Mouse (Mus musculus): ENCODE results near the gene Gfm2. TPM values are rescaled to one million over a fixed set of nuclear protein-coding genes. Genes with fewer than 3 reads are reported as not detected.

Gene Gfm2
- total RNA-seq, 1 experiment: 70.6 TPM

GRCm38 (mm10) chr13:97199123-97199522 is 61.4 kb downstream of the Gfm2 start:
- H3K27ac ChIP-seq (ENCODE audit: insufficient read depth, low read depth, low read length, poor library complexity, severe bottlenecking): no peak overlapping the region
- H3K36me3 ChIP-seq (ENCODE audit: control insufficient read depth, insufficient read depth, low read length, poor library complexity, severe bottlenecking): no peaks in the 10 kb centered on the region
- peaks cover under 1 to 16% of the 10 kb centered on the region in 2 experiments; a peak in 3 of 4 replicates for H3K4me1 ChIP-seq (ENCODE audit: control insufficient read depth in 2 of 2, insufficient read depth in 2 of 2, low read length in 2 of 2, poor library complexity in 1 of 2)
- no peak overlapping the region for H3K4me3 ChIP-seq (ENCODE audit: insufficient read depth in 1 of 2, low read depth in 1 of 2, low read length in 2 of 2, poor library complexity in 1 of 2, severe bottlenecking in 1 of 2)
- DNase-seq (ENCODE audit: low read depth, low spot score): no peak
- H3K9me3 ChIP-seq (ENCODE audit: control insufficient read depth, insufficient read depth, low read depth, low read length): no peaks in the 10 kb centered on the region
- H3K9ac ChIP-seq (ENCODE audit: insufficient read depth, low read depth, low read length, poor library complexity, severe bottlenecking): no peak overlapping the region
- no peak for TF ChIP-seq CHD2 (IDR thresholded peaks at IDR 0.05; ENCODE audit: low read depth, low read length)
- in situ Hi-C loops (cut with MboI; ENCODE audit: low sequenced_read_pairs in 2 of 2, unreplicated experiment in 2 of 2): no loop called here

DNA sequence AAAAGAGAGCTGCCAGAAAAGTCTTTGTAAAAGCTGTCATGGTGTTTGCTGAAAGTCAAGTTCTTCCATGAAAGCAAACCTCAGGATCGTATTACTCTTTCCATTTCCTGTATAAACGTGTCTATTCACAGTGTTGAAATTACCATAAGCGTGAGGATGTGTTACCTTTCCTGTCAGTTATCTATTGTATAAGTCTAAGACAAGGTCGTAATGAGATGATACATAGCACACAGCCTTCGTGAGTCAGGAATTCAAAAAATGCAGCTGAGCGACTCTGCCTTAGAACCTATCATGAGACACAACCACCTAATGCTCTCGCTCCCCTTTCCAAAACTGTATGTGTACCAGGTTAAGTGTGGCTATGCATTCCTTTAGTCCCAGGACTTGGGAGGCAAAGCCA is 63.3 kb downstream of the Gfm2 start:
- Histone ChIP-seq H3K9ac (ENCODE audit: insufficient read depth, low read depth, low read length, poor library complexity, severe bottlenecking) (no peak overlapping the region), H3K9me3 (ENCODE audit: control insufficient read depth, insufficient read depth, low read depth, low read length) (no peaks in the 10 kb centered on the region), H3K4me3 (ENCODE audit: insufficient read depth in 1 of 2, low read depth in 1 of 2, low read length in 2 of 2, poor library complexity in 1 of 2, severe bottlenecking in 1 of 2) (no peak overlapping the region), H3K36me3 (ENCODE audit: control insufficient read depth, insufficient read depth, low read length, poor library complexity, severe bottlenecking) (no peaks in the 10 kb centered on the region), H3K4me1 (ENCODE audit: control insufficient read depth in 2 of 2, insufficient read depth in 2 of 2, low read length in 2 of 2, poor library complexity in 1 of 2) (peaks cover 2 to 14% of the 10 kb centered on the region in 2 experiments; a peak in 3 of 4 replicates), H3K27ac (ENCODE audit: insufficient read depth, low read depth, low read length, poor library complexity, severe bottlenecking) (no peak overlapping the region)
- in situ Hi-C loops (cut with MboI; ENCODE audit: low sequenced_read_pairs in 2 of 2, unreplicated experiment in 2 of 2): no loop called here
- TF ChIP-seq MAFK (IDR thresholded peaks at IDR 0.05; ENCODE audit: insufficient read depth, low read depth, low read length): no peak
- TF ChIP-seq CHD2 (IDR thresholded peaks at IDR 0.05; ENCODE audit: low read depth, low read length): no peak
- no peak for TF ChIP-seq ZC3H11A (IDR thresholded peaks at IDR 0.05; ENCODE audit: borderline replicate concordance, low read depth, low read length)
- no peak for TF ChIP-seq HCFC1 (IDR thresholded peaks at IDR 0.05; ENCODE audit: borderline replicate concordance, insufficient read depth, low read length)
- TF ChIP-seq ZNF384 (IDR thresholded peaks at IDR 0.05; ENCODE audit: low read depth, low read length): no peak
- no peak for DNase-seq (ENCODE audit: low read depth, low spot score)

DNA sequence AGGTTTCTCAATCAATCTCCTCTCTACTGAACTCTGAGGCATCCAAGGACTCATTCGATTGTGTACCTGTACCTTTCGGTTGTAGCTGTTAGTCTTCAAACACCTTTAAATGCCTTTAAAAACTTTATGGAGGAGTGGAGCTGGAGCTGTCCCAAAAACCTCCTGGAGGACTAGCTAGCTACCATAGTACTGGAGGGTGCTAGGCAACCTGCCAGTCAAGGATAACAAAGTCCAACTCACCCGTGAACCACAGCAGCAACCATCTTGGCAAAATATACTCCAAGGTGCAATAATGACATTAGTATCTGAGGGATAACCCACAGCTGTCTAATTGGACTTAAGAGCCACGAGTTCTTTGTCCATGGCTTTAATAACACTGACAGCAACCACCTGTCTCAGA is 64.2 kb downstream of the Gfm2 start:
- no peak for DNase-seq (ENCODE audit: low read depth, low spot score)
- Histone ChIP-seq H3K36me3 (ENCODE audit: control insufficient read depth, insufficient read depth, low read length, poor library complexity, severe bottlenecking) (no peaks in the 10 kb centered on the region), H3K4me3 (ENCODE audit: insufficient read depth in 1 of 2, low read depth in 1 of 2, low read length in 2 of 2, poor library complexity in 1 of 2, severe bottlenecking in 1 of 2) (no peak overlapping the region), H3K9me3 (ENCODE audit: control insufficient read depth, insufficient read depth, low read depth, low read length) (no peaks in the 10 kb centered on the region), H3K9ac (ENCODE audit: insufficient read depth, low read depth, low read length, poor library complexity, severe bottlenecking) (no peak overlapping the region), H3K27ac (ENCODE audit: insufficient read depth, low read depth, low read length, poor library complexity, severe bottlenecking) (no peak overlapping the region), H3K4me1 (ENCODE audit: control insufficient read depth in 2 of 2, insufficient read depth in 2 of 2, low read length in 2 of 2, poor library complexity in 1 of 2) (peaks cover 5 to 13% of the 10 kb centered on the region in 2 experiments; a peak in 3 of 4 replicates)
- TF ChIP-seq MAFK (IDR thresholded peaks at IDR 0.05; ENCODE audit: insufficient read depth, low read depth, low read length) (no peak), CHD2 (IDR thresholded peaks at IDR 0.05; ENCODE audit: low read depth, low read length) (no peak), ZNF384 (IDR thresholded peaks at IDR 0.05; ENCODE audit: low read depth, low read length) (no peak)
- in situ Hi-C loops (cut with MboI; ENCODE audit: low sequenced_read_pairs in 2 of 2, unreplicated experiment in 2 of 2): no loop called here

DNA sequence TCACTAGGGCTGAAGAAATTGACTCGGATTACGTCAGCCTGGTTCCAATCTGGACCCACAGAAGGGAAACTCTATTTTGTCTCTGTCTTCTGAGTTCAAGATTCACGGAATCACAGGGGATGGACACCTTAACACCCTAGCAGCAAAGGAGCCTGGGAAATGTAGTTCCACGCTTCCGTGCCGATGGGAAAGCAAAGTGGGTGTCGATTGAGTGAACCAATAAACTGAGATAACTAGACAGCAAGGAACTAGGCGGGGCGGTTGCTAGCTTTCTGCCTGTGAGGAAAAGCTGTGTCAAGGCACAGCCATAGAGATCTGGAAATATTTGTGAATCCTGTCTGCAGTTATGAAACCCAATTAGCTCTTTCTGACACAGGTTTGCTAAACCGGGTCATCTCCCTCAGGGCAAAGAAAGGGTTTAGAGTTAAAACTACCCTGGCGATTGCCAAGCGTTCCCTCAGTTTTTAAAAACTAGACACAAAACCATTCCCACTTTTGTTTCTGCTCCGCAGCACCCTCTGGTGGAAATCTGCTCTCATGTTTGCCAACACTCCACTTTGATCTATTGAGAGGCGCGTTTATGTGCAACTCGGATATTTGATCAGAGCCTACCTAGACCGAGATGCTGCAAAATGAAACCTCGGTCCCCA is 67.4 kb downstream of the Gfm2 start:
- H3K36me3 ChIP-seq (ENCODE audit: control insufficient read depth, insufficient read depth, low read length, poor library complexity, severe bottlenecking): no peaks in the 10 kb centered on the region
- in situ Hi-C loops (cut with MboI; ENCODE audit: low sequenced_read_pairs in 2 of 2, unreplicated experiment in 2 of 2): no loop called here
- H3K4me1 ChIP-seq (ENCODE audit: control insufficient read depth in 2 of 2, insufficient read depth in 2 of 2, low read length in 2 of 2, poor library complexity in 1 of 2): peaks cover 8 to 9% of the 10 kb centered on the region in 2 experiments; a peak in 3 of 4 replicates
- no peak overlapping the region for H3K9ac ChIP-seq (ENCODE audit: insufficient read depth, low read depth, low read length, poor library complexity, severe bottlenecking)
- TF ChIP-seq MAFK (IDR thresholded peaks at IDR 0.05; ENCODE audit: insufficient read depth, low read depth, low read length) (0 out of 2 replicates have a peak, but pooled peaks have one; percentile 29), ZC3H11A (IDR thresholded peaks at IDR 0.05; ENCODE audit: borderline replicate concordance, low read depth, low read length) (peak; percentile 2; the same call in 1 of the 2 replicates), HCFC1 (IDR thresholded peaks at IDR 0.05; ENCODE audit: borderline replicate concordance, insufficient read depth, low read length) (peak; percentile 91), CHD2 (IDR thresholded peaks at IDR 0.05; ENCODE audit: low read depth, low read length) (no peak)
- peak; percentile 83 for DNase-seq (ENCODE audit: low read depth, low spot score)
- no peaks in the 10 kb centered on the region for H3K9me3 ChIP-seq (ENCODE audit: control insufficient read depth, insufficient read depth, low read depth, low read length)
- no peak overlapping the region for H3K27ac ChIP-seq (ENCODE audit: insufficient read depth, low read depth, low read length, poor library complexity, severe bottlenecking)
- peak overlapping the region in 1 of 2 experiments; percentile 65; a peak in 2 of 4 replicates for H3K4me3 ChIP-seq (ENCODE audit: insufficient read depth in 1 of 2, low read depth in 1 of 2, low read length in 2 of 2, poor library complexity in 1 of 2, severe bottlenecking in 1 of 2)

DNA sequence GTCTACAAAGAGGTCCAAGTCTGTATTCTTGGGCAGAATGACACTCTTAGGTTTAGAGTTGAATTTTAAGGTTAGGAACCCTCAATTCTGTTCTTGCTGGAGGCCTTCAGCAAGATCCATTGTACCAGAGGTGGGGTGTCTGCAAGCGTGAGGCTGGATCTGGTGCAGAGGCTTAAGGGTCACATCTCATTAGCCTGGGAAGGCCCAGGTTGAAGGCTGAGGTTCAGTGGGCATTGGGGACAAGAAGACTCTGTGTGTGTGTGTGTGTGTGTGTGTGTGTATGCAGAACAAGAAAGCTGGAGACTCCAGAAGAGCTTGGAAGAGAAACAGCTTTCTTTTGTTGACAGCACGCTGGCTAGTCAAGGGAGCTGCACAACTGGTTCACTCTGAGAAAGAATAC is 68.3 kb downstream of the Gfm2 start:
- H3K36me3 ChIP-seq (ENCODE audit: control insufficient read depth, insufficient read depth, low read length, poor library complexity, severe bottlenecking): no peaks in the 10 kb centered on the region
- TF ChIP-seq CHD2 (IDR thresholded peaks at IDR 0.05; ENCODE audit: low read depth, low read length) (no peak), MAFK (IDR thresholded peaks at IDR 0.05; ENCODE audit: insufficient read depth, low read depth, low read length) (no peak), HCFC1 (IDR thresholded peaks at IDR 0.05; ENCODE audit: borderline replicate concordance, insufficient read depth, low read length) (no peak), ZC3H11A (IDR thresholded peaks at IDR 0.05; ENCODE audit: borderline replicate concordance, low read depth, low read length) (no peak), ZNF384 (IDR thresholded peaks at IDR 0.05; ENCODE audit: low read depth, low read length) (no peak)

More for the DNA sequence above, 68.3 kb downstream of the Gfm2 start:
- Histone ChIP-seq H3K4me1 (ENCODE audit: control insufficient read depth in 2 of 2, insufficient read depth in 2 of 2, low read length in 2 of 2, poor library complexity in 1 of 2) (peaks cover 4 to 9% of the 10 kb centered on the region in 2 experiments; a peak in 2 of 4 replicates), H3K27ac (ENCODE audit: insufficient read depth, low read depth, low read length, poor library complexity, severe bottlenecking) (no peak overlapping the region), H3K9me3 (ENCODE audit: control insufficient read depth, insufficient read depth, low read depth, low read length) (no peaks in the 10 kb centered on the region), H3K9ac (ENCODE audit: insufficient read depth, low read depth, low read length, poor library complexity, severe bottlenecking) (no peak overlapping the region), H3K4me3 (ENCODE audit: insufficient read depth in 1 of 2, low read depth in 1 of 2, low read length in 2 of 2, poor library complexity in 1 of 2, severe bottlenecking in 1 of 2) (no peak overlapping the region)
- no peak for DNase-seq (ENCODE audit: low read depth, low spot score)
- in situ Hi-C loops (cut with MboI; ENCODE audit: low sequenced_read_pairs in 2 of 2, unreplicated experiment in 2 of 2): no loop called here
